Mouse (Mus musculus): ENCODE measurements around the gene Slco1a1. TPM values are rescaled to one million over a fixed set of nuclear protein-coding genes. Genes with fewer than 3 reads are reported as not detected.
"Not testable (repeated sequence)": the region's sequence is repeated elsewhere in the genome, so short reads cannot be mapped to it uniquely, and the experiment has no call there.

Slco1a1 gene
- polyA plus RNA-seq, 1 experiment from 2014 or later: not detected

GRCm38 (mm10) chr6:141882581-141882980 is 64.2 kb downstream of the Slco1a1 start:
- Histone ChIP-seq H3K36me3 (ENCODE audit: control insufficient read depth, insufficient read depth, low read length) (no peaks in the 10 kb centered on the region), H3K4me3 (ENCODE audit: low read length) (no peak overlapping the region), H3K9ac (ENCODE audit: low read depth, low read length) (no peak overlapping the region), H3K27ac (ENCODE audit: low read depth, low read length) (no peak overlapping the region), H3K4me1 (ENCODE audit: control insufficient read depth, insufficient read depth, low read depth, low read length) (no peaks in the 10 kb centered on the region), H3K9me3 (ENCODE audit: control insufficient read depth, low read length) (no peaks in the 10 kb centered on the region), H3K27me3 (replicated peaks; ENCODE audit: control insufficient read depth, insufficient read depth, low read length) (no peaks in the 10 kb centered on the region), H3K4me2 (ENCODE audit: low read length) (no peak overlapping the region)
- 74% methylated on average over 1 of the region's 1 CpGs for WGBS
- no peak for ATAC-seq

GRCm38 (mm10) chr6:141875742-141876141 is 71.0 kb downstream of the Slco1a1 start:
- not testable (repeated sequence) for H3K4me3 ChIP-seq (ENCODE audit: low read length); H3K36me3 ChIP-seq (ENCODE audit: control insufficient read depth, insufficient read depth, low read length)
- 79% methylated on average over 4 of the region's 4 CpGs for WGBS

GRCm38 (mm10) chr6:141871711-141872110 is 75.1 kb downstream of the Slco1a1 start:
- no peak overlapping the region for H3K9ac ChIP-seq (ENCODE audit: low read depth, low read length)
- H3K36me3 ChIP-seq (ENCODE audit: control insufficient read depth, insufficient read depth, low read length): no peaks in the 10 kb centered on the region
- H3K27me3 ChIP-seq (replicated peaks; ENCODE audit: control insufficient read depth, insufficient read depth, low read length): no peaks in the 10 kb centered on the region
- H3K4me1 ChIP-seq (ENCODE audit: control insufficient read depth, insufficient read depth, low read depth, low read length): no peaks in the 10 kb centered on the region
- H3K27ac ChIP-seq (ENCODE audit: low read depth, low read length): no peak overlapping the region
- H3K4me3 ChIP-seq (ENCODE audit: low read length): no peak overlapping the region
- no peak overlapping the region for H3K4me2 ChIP-seq (ENCODE audit: low read length)
- H3K9me3 ChIP-seq (ENCODE audit: control insufficient read depth, low read length): no peaks in the 10 kb centered on the region
- ATAC-seq: no peak
- WGBS: 95% methylated on average over 2 of the region's 2 CpGs

More at GRCm38 (mm10) chr6:141875742-141876141, 71.0 kb downstream of the Slco1a1 start:
- H3K4me1 ChIP-seq (ENCODE audit: control insufficient read depth, insufficient read depth, low read depth, low read length); H3K27ac ChIP-seq (ENCODE audit: low read depth, low read length); H3K9me3 ChIP-seq (ENCODE audit: control insufficient read depth, low read length); H3K27me3 ChIP-seq (replicated peaks; ENCODE audit: control insufficient read depth, insufficient read depth, low read length); ATAC-seq; H3K9ac ChIP-seq (ENCODE audit: low read depth, low read length); H3K4me2 ChIP-seq (ENCODE audit: low read length): not testable (repeated sequence)

DNA sequence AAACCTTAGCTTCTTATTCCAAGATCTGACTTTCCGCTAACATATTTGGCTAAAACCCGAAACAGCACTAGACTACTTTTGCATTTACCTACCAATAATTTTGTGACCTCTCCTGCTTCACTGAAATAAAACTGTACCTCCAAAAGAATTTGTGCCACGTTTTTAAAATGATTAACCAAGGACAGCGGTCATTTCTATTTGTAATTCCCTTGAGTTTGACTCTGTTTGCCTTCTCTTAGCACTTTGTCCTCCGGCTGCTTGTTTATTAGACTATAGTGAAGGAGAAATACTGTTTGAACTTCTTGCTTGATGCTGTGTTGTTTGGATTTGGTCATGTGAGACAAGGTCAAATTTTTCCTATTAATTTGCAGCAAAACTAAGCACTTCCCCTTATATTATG is 78.0 kb downstream of the Slco1a1 start:
- no peak for ATAC-seq
- 88% methylated on average over 5 of the region's 5 CpGs for WGBS
- no peak overlapping the region for H3K4me2 ChIP-seq (ENCODE audit: low read length)

DNA sequence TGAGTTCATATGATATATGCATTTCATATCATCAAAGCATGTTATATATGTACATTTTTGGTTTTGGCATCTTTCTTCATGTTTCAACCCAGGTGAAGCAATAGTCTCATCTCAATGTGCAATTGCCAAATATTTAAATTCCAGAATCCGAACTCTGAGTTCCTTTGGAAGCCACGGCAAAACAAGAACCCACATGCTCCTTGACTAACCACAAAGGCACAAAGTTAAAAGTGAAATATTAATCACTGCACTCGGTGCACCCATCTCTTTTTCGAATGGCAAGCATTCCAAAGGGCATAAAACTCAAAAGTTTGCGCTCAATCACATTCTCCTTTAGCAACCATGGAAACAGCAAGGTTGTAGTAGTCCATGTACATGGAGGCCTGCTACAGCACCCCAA is 80.7 kb downstream of the Slco1a1 start:
- no peak overlapping the region for H3K27ac ChIP-seq (ENCODE audit: low read depth, low read length)
- no peaks in the 10 kb centered on the region for H3K36me3 ChIP-seq (ENCODE audit: control insufficient read depth, insufficient read depth, low read length)
- no peak for ATAC-seq
- 86% methylated on average over 5 of the region's 5 CpGs for WGBS
- H3K9ac ChIP-seq (ENCODE audit: low read depth, low read length): no peak overlapping the region
- H3K9me3 ChIP-seq (ENCODE audit: control insufficient read depth, low read length): no peaks in the 10 kb centered on the region
- H3K27me3 ChIP-seq (replicated peaks; ENCODE audit: control insufficient read depth, insufficient read depth, low read length): no peaks in the 10 kb centered on the region
- no peak overlapping the region for H3K4me2 ChIP-seq (ENCODE audit: low read length)
- no peaks in the 10 kb centered on the region for H3K4me1 ChIP-seq (ENCODE audit: control insufficient read depth, insufficient read depth, low read depth, low read length)
- no peak overlapping the region for H3K4me3 ChIP-seq (ENCODE audit: low read length)

More for the DNA sequence above, 78.0 kb downstream of the Slco1a1 start:
- Histone ChIP-seq H3K27ac (ENCODE audit: low read depth, low read length) (no peak overlapping the region), H3K4me1 (ENCODE audit: control insufficient read depth, insufficient read depth, low read depth, low read length) (no peaks in the 10 kb centered on the region), H3K36me3 (ENCODE audit: control insufficient read depth, insufficient read depth, low read length) (no peaks in the 10 kb centered on the region), H3K9me3 (ENCODE audit: control insufficient read depth, low read length) (no peaks in the 10 kb centered on the region), H3K4me3 (ENCODE audit: low read length) (no peak overlapping the region), H3K9ac (ENCODE audit: low read depth, low read length) (no peak overlapping the region), H3K27me3 (replicated peaks; ENCODE audit: control insufficient read depth, insufficient read depth, low read length) (no peaks in the 10 kb centered on the region)

- no peaks in the 10 kb centered on the region for H3K36me3 ChIP-seq (ENCODE audit: control insufficient read depth, insufficient read depth, low read length)
- no peak overlapping the region for H3K9ac ChIP-seq (ENCODE audit: low read depth, low read length)
- no peak overlapping the region for H3K4me3 ChIP-seq (ENCODE audit: low read length)
- WGBS: 81% methylated on average over 8 of the region's 8 CpGs
- no peaks in the 10 kb centered on the region for H3K4me1 ChIP-seq (ENCODE audit: control insufficient read depth, insufficient read depth, low read depth, low read length)
- no peak overlapping the region for H3K27ac ChIP-seq (ENCODE audit: low read depth, low read length)
- no peak overlapping the region for H3K4me2 ChIP-seq (ENCODE audit: low read length)
- H3K27me3 ChIP-seq (replicated peaks; ENCODE audit: control insufficient read depth, insufficient read depth, low read length): no peaks in the 10 kb centered on the region
- no peak for ATAC-seq
- H3K9me3 ChIP-seq (ENCODE audit: control insufficient read depth, low read length): no peaks in the 10 kb centered on the region
These were observed 88.8 kb downstream of the Slco1a1 start for GRCm38 (mm10) chr6:141857735-141858531.

Other genes starting within 250 kb of the Slco1a1 start
- gene Gm5724, start 173.2 kb downstream of the Slco1a1 start, polyA plus RNA-seq (2015; fragmentation: Nextera tagmentation; extraction: Ambion mirVana): not detected in 2 replicates
- 4.9 and 8.0 TPM in 2 replicates for gene Slco1a4, start 90.8 kb downstream of the Slco1a1 start, polyA plus RNA-seq (2015; fragmentation: Nextera tagmentation; extraction: Ambion mirVana)
- gene Gm6614, start 64.5 kb upstream of the Slco1a1 start, polyA plus RNA-seq (2015; fragmentation: Nextera tagmentation; extraction: Ambion mirVana): not detected in 2 replicates

Data from hindbrain, embryonic 16.5 days (tissue).